In the genomic region with DNA sequence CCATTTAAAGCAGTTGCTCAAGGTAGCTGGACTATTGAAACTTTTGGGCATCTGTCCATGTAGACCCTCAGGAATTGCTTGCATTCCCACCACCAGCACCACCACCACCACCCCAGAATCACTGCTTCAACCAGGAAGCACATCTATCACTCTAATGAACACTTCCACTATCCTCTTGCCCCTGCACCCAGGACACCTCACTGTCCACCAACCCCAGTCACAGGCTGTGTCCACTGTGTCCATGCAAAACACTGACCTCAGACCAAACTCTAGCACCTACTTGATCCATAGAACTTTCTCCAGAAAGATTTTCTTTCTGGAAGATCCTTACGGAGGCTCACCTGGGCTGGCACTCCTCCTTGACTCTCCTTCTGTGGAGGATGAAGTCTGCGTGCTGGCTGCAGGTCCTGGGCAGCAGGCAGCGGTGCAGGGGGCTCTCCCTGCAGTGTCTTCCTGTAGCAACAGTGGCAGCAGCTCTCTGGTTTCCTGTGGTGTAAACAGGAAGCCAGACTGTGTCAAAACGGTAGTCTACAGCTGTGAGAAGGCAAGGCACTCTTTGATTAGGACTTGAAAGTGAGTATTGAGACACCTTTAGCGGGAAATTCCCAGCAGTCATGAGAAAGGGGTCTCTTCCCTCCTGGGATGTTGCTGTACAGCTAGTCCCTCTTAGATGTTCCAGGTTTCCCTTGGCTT, we compare ENCODE assay signal across 9 mouse cellular contexts. TPM values are rescaled to one million over a fixed set of nuclear protein-coding genes. Genes with fewer than 3 reads are reported as not detected.
DNase-seq lines count a peak whose midpoint lies in the region; ATAC-seq and TF ChIP-seq lines count a peak whose summit lies in the region.
"Had no signal": no experiment of that assay in that cellular context is flagged by ENCODE, and none has a peak within 500 bp of the region (broad histone marks: within the 10 kb centered on the region; RNA-seq: fewer than 3 reads in every experiment).

No protein-coding gene starts in this region.

- H3K9ac ChIP-seq in heart, embryonic 11.5 days (ENCODE audit: low read depth, low read length) = no peak overlapping the region
- H3K9ac ChIP-seq in liver, postnatal 0 days (replicated peaks) = peak overlapping the region; percentile 40; the same call in 1 of the 2 replicates
- H3K9ac ChIP-seq: neural tube, embryonic 12.5 days had no signal

- no peak overlapping the region for H3K4me3 ChIP-seq in heart, embryonic 11.5 days (ENCODE audit: low read depth, low read length)
- peak overlapping the region; percentile 48 for H3K4me3 ChIP-seq in liver, postnatal 0 days (ENCODE audit: low read depth, low read length)
- H3K4me3 ChIP-seq: neural tube, embryonic 12.5 days had no signal

- H3K4me1 ChIP-seq in heart, embryonic 11.5 days (ENCODE audit: control insufficient read depth, insufficient read depth, low read length) = no peaks in the 10 kb centered on the region
- peaks cover 34% of the 10 kb centered on the region for H3K4me1 ChIP-seq in liver, postnatal 0 days (ENCODE audit: insufficient read depth)
- H3K4me1 ChIP-seq: neural tube, embryonic 12.5 days had no signal

- 50% methylated on average over 5 of the region's 5 CpGs for WGBS in heart, embryonic 11.5 days (ENCODE audit: insufficient replicate concordance)
- WGBS in liver, postnatal 0 days (ENCODE audit: insufficient replicate concordance) = 24% methylated on average over 5 of the region's 5 CpGs

- no peak overlapping the region for H3K27ac ChIP-seq in heart, embryonic 11.5 days (ENCODE audit: low read depth, low read length)
- peak overlapping the region; percentile 82 for H3K27ac ChIP-seq in liver, postnatal 0 days (ENCODE audit: low read depth)
- H3K27ac ChIP-seq: neural tube, embryonic 12.5 days had no signal

- no peak for TF ChIP-seq CTCF in liver, postnatal 0 days (IDR thresholded peaks at IDR 0.05; ENCODE audit: low read depth)

- DNase-seq in heart, adult 11 months = peak; percentile 98
- DNase-seq in heart, postnatal 36 days = peak; percentile 37 to 45
- peak; percentile 51 for DNase-seq in liver, postnatal 0 days
- DNase-seq in splenic B cell, adult 2 months (ENCODE audit: low read depth, low spot score) = peak; percentile 81
- DNase-seq in urinary bladder, postnatal 36 days (ENCODE audit: low spot score in 2 of 2) = no peak
- no peak for DNase-seq in right cerebral cortex, postnatal 36 days (ENCODE audit: low spot score in 2 of 2)
- DNase-seq in testis, postnatal 14 days (ENCODE audit: low spot score) = no peak

- H3K36me3 ChIP-seq in heart, embryonic 11.5 days (ENCODE audit: control insufficient read depth, insufficient read depth, low read length) = no peaks in the 10 kb centered on the region
- H3K36me3 ChIP-seq in liver, postnatal 0 days (replicated peaks; ENCODE audit: insufficient read depth, low read length) = peaks cover 11% of the 10 kb centered on the region
- peaks cover 5% of the 10 kb centered on the region for H3K36me3 ChIP-seq in splenic B cell, adult 2 months (ENCODE audit: control insufficient read depth, insufficient read depth, low read length, poor library complexity, severe bottlenecking)
- H3K36me3 ChIP-seq: neural tube, embryonic 12.5 days had no signal

- ATAC-seq in heart, embryonic 11.5 days (replicated peaks; ENCODE audit: insufficient number of reproducible peaks, low FRiP score, low TSS enrichment) = no peak
- ATAC-seq in liver, postnatal 0 days = peak; percentile 37

- TF ChIP-seq EP300 in liver, postnatal 0 days (IDR thresholded peaks at IDR 0.05; ENCODE audit: low read depth) = peak; percentile 71; the same call in 1 of the 2 replicates

- intact Hi-C loops in heart, postnatal 36 days (cut with DNase I) = loop anchor here (2.0 to 5.0 kb wide), 2 partner anchors 22 to 227 kb away; a partner anchor contains a TSS

- no peak overlapping the region for H3K4me2 ChIP-seq in heart, embryonic 11.5 days
- peak overlapping the region; percentile 54 for H3K4me2 ChIP-seq in liver, postnatal 0 days (ENCODE audit: low read depth, low read length)
- H3K4me2 ChIP-seq: neural tube, embryonic 12.5 days had no signal

- H3K27me3 ChIP-seq in heart, embryonic 11.5 days (ENCODE audit: control insufficient read depth, insufficient read depth, low read length) = no peaks in the 10 kb centered on the region
- no peaks in the 10 kb centered on the region for H3K27me3 ChIP-seq in liver, postnatal 0 days (ENCODE audit: insufficient read depth, low read length)
- no peaks in the 10 kb centered on the region for H3K27me3 ChIP-seq in splenic B cell, adult 2 months (ENCODE audit: control insufficient read depth, insufficient read depth, low read length, poor library complexity, severe bottlenecking)
- H3K27me3 ChIP-seq: neural tube, embryonic 12.5 days had no signal

- no peaks in the 10 kb centered on the region for H3K9me3 ChIP-seq in heart, embryonic 11.5 days (replicated peaks; ENCODE audit: control insufficient read depth, low read length)
- no peaks in the 10 kb centered on the region; the same call in 1 of the 2 replicates for H3K9me3 ChIP-seq in liver, postnatal 0 days (ENCODE audit: low read length)
- H3K9me3 ChIP-seq: neural tube, embryonic 12.5 days had no signal

RNA-seq across cellular contexts. Expression of a gene that starts 23.3 kb away (rescaled TPM):
- polyA plus RNA-seq in heart, embryonic 11.5 days (2014; fragmentation: Nextera tagmentation; extraction: Ambion mirVana) = 30.0 and 33.5 TPM in 2 replicates
- 10 to 100 TPM; 10.9 to 11.7 TPM for total RNA-seq in heart, postnatal 36 days (2021)
- polyA plus RNA-seq in liver, postnatal 0 days (2015; fragmentation: Nextera tagmentation; extraction: Ambion mirVana) = 61.4 and 63.2 TPM in 2 replicates

Comparison
In these comparisons a context has a peak if more than half of its experiments do, and no peak if none do; other contexts are left out.
1. DNase-seq: peak in heart, adult 11 months (single experiment), heart, postnatal 36 days (2 of 2), liver, postnatal 0 days (single experiment) and splenic B cell, adult 2 months (single experiment); none in urinary bladder, postnatal 36 days (0 of 2), right cerebral cortex, postnatal 36 days (0 of 2) and testis, postnatal 14 days (single experiment).